Mouse (Mus musculus): ENCODE measurements around the gene Dusp2.

Dusp2 gene

GRCm38 (mm10) chr2:127323667-127324066 lies 12.3 kb upstream of the Dusp2 start:
- no peak for DNase-seq (ENCODE audit: low spot score)

- DNase-seq (ENCODE audit: low spot score): no peak
These were observed 11.5 kb upstream of the Dusp2 start for GRCm38 (mm10) chr2:127324456-127324855.

- DNase-seq (ENCODE audit: low spot score): no peak
These were observed 7.7 kb upstream of the Dusp2 start for GRCm38 (mm10) chr2:127328090-127328851.

GRCm38 (mm10) chr2:127332807-127333570 lies 3.0 kb upstream of the Dusp2 start:
- peak; percentile 33 for DNase-seq (ENCODE audit: low spot score)

GRCm38 (mm10) chr2:127333945-127334603 lies 1.9 kb upstream of the Dusp2 start:
- DNase-seq (ENCODE audit: low spot score): peak; percentile 74

- peak; percentile 40 for DNase-seq (ENCODE audit: low spot score)
These were observed 849 bp upstream of the Dusp2 start for GRCm38 (mm10) chr2:127335078-127335541.

GRCm38 (mm10) chr2:127336497-127336832 lies 506 bp downstream of the Dusp2 start:
- peak; percentile 36 for DNase-seq (ENCODE audit: low spot score)

GRCm38 (mm10) chr2:127336885-127337284 lies 926 bp downstream of the Dusp2 start:
- no peak for DNase-seq (ENCODE audit: low spot score)

GRCm38 (mm10) chr2:127337531-127337930 lies 1.6 kb downstream of the Dusp2 start:
- peak; percentile 34 for DNase-seq (ENCODE audit: low spot score)

GRCm38 (mm10) chr2:127338012-127338411 lies 2.1 kb downstream of the Dusp2 start:
- peak; percentile 12 for DNase-seq (ENCODE audit: low spot score)

GRCm38 (mm10) chr2:127338416-127338815 lies 2.5 kb downstream of the Dusp2 start, which contains the start of gene Astl:
Gene Astl, plus strand, starts transcription at chr2:127338639.
- no peak for DNase-seq (ENCODE audit: low spot score)

GRCm38 (mm10) chr2:127338833-127339232 lies 2.9 kb downstream of the Dusp2 start:
- DNase-seq (ENCODE audit: low spot score): no peak

- no peak for DNase-seq (ENCODE audit: low spot score)
These were observed 3.3 kb downstream of the Dusp2 start for GRCm38 (mm10) chr2:127339262-127339661.

- peak; percentile 73 for DNase-seq (ENCODE audit: low spot score)
These were observed 5.2 kb downstream of the Dusp2 start for GRCm38 (mm10) chr2:127341159-127341558.

- peak; percentile 55 for DNase-seq (ENCODE audit: low spot score)
These were observed 10.4 kb downstream of the Dusp2 start for GRCm38 (mm10) chr2:127346334-127346733.

- DNase-seq (ENCODE audit: low spot score): no peak
These were observed 11.4 kb downstream of the Dusp2 start for GRCm38 (mm10) chr2:127347147-127347985.

GRCm38 (mm10) chr2:127353881-127354280 lies 17.9 kb downstream of the Dusp2 start:
- no peak for DNase-seq (ENCODE audit: low spot score)

GRCm38 (mm10) chr2:127362459-127363281 lies 26.7 kb downstream of the Dusp2 start, which contains the start of gene Adra2b:
Gene Adra2b, plus strand, starts transcription at chr2:127363208.
- DNase-seq (ENCODE audit: low spot score): peak; percentile 89

GRCm38 (mm10) chr2:127363282-127363652 lies 27.3 kb downstream of the Dusp2 start:
- DNase-seq (ENCODE audit: low spot score): no peak

GRCm38 (mm10) chr2:127363696-127364095 lies 27.7 kb downstream of the Dusp2 start:
- DNase-seq (ENCODE audit: low spot score): no peak

- DNase-seq (ENCODE audit: low spot score): no peak
These were observed 28.5 kb downstream of the Dusp2 start for GRCm38 (mm10) chr2:127364452-127364851.

Measured in MN1 (cell line).